Mouse (Mus musculus): ENCODE results near the gene Taar3. TPM values are rescaled to one million over a fixed set of nuclear protein-coding genes. Genes with fewer than 3 reads are reported as not detected.

Gene Taar3
- polyA plus RNA-seq, 1 experiment from 2014 or later = not detected

DNA sequence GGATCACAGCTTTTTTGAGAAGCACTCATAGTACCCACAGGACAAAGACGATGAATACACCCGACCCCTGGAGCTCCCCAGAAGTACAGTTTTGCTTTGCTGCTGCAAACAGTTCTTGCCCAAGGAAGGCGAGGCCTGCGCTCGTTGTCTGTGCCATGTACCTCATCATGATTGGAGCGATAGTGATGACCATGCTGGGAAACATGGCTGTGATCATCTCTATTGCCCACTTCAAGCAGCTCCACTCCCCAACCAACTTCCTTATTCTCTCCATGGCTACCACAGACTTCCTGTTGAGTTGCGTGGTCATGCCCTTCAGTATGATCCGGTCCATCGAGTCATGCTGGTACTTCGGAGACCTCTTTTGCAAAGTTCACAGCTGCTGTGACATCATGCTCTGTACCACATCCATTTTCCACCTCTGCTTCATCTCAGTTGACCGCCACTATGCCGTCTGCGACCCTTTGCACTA lies 11.1 kb downstream of the Taar3 start, which contains the start of gene Taar4:
TSS of gene Taar4 (plus strand) at position 51 of the 472 bp plus-strand sequence.
- H3K27me3 ChIP-seq (replicated peaks) = no peaks in the 10 kb centered on the region
- WGBS = 88% methylated on average over 13 of the region's 13 CpGs
- H3K4me2 ChIP-seq = no peak within 1 kb of the TSS
- no peaks in the 10 kb centered on the region for H3K36me3 ChIP-seq
- ATAC-seq (ENCODE audit: extremely low read depth, insufficient number of reproducible peaks, low FRiP score, low TSS enrichment) = no peak
- H3K4me3 ChIP-seq = no peak within 1 kb of the TSS
- H3K9me3 ChIP-seq = no peaks in the 10 kb centered on the region
- no peak within 1 kb of the TSS for H3K27ac ChIP-seq (replicated peaks)
- H3K4me1 ChIP-seq = peaks cover 15% of the 10 kb centered on the region; the same call in 1 of the 2 replicates
- H3K9ac ChIP-seq = no peak within 1 kb of the TSS

GRCm38 (mm10) chr10:23963444-23963843 lies 14.1 kb downstream of the Taar3 start:
- ATAC-seq (ENCODE audit: extremely low read depth, insufficient number of reproducible peaks, low FRiP score, low TSS enrichment) = no peak
- Histone ChIP-seq H3K9me3 (no peaks in the 10 kb centered on the region), H3K4me3 (no peak overlapping the region), H3K36me3 (no peaks in the 10 kb centered on the region), H3K9ac (no peak overlapping the region), H3K27ac (replicated peaks) (peak overlapping the region; percentile 59; the same call in 1 of the 2 replicates), H3K4me1 (peaks cover 9% of the 10 kb centered on the region; the same call in 1 of the 2 replicates), H3K27me3 (replicated peaks) (no peaks in the 10 kb centered on the region), H3K4me2 (no peak overlapping the region)
- WGBS = 34% methylated on average over 3 of the region's 3 CpGs

DNA sequence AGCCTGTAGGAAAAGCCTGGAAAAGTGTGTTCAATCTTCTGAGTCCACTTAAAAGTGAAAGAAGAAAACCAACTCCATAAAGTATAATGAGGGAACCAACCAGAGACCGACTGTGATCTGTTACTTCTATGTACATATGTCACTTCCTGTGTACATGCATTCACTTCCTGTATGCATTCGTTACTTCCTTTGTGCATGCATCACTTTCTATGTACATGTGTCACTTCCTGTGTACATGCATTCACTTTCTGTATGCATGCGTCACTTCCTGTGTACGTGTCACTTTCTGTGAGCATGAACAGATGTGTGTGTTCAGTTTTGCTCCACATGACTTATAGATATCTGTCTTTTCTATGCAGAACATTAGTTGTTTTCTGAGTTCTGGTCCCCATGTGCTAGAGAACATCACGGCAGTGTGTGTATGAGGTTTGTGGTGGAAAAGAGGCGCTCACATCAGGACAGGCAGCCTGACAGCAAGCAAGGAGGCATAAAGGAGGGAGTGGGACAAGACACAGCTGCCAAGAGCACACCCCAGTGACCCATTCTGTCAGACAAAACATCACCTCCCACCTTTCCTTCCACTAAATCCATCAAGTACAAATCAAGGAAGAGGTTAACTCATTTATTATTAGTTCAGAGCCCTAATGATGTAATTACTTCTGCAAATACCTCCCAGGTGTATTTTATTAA lies 15.7 kb downstream of the Taar3 start:
- Histone ChIP-seq H3K4me1 (peaks cover 9% of the 10 kb centered on the region; the same call in 1 of the 2 replicates), H3K27me3 (replicated peaks) (no peaks in the 10 kb centered on the region), H3K9ac (no peak overlapping the region), H3K27ac (replicated peaks) (no peak overlapping the region), H3K4me3 (no peak overlapping the region), H3K9me3 (no peaks in the 10 kb centered on the region), H3K36me3 (no peaks in the 10 kb centered on the region), H3K4me2 (no peak overlapping the region)
- ATAC-seq (ENCODE audit: extremely low read depth, insufficient number of reproducible peaks, low FRiP score, low TSS enrichment) = no peak
- WGBS = 76% methylated on average over 6 of the region's 6 CpGs

- no peak within 1 kb of the TSS for H3K9ac ChIP-seq
- no peaks in the 10 kb centered on the region for H3K27me3 ChIP-seq (replicated peaks)
- H3K9me3 ChIP-seq = no peaks in the 10 kb centered on the region
- peaks cover 3% of the 10 kb centered on the region; the same call in 1 of the 2 replicates for H3K4me1 ChIP-seq
- no peaks in the 10 kb centered on the region for H3K36me3 ChIP-seq
- H3K4me2 ChIP-seq = no peak within 1 kb of the TSS
- H3K27ac ChIP-seq (replicated peaks) = no peak within 1 kb of the TSS
- no peak for ATAC-seq (ENCODE audit: extremely low read depth, insufficient number of reproducible peaks, low FRiP score, low TSS enrichment)
- 79% methylated on average over 11 of the region's 11 CpGs for WGBS
- H3K4me3 ChIP-seq = no peak within 1 kb of the TSS
Measured at GRCm38 (mm10) chr10:23970656-23971165, 21.4 kb downstream of the Taar3 start, which contains the start of gene Taar5. Gene Taar5 (plus strand): TSS chr10:23970706.

- Histone ChIP-seq H3K36me3 (no peaks in the 10 kb centered on the region), H3K4me2 (no peak overlapping the region), H3K27ac (replicated peaks) (no peak overlapping the region), H3K9ac (no peak overlapping the region), H3K4me1 (peaks cover 3% of the 10 kb centered on the region; the same call in 1 of the 2 replicates), H3K27me3 (replicated peaks) (no peaks in the 10 kb centered on the region), H3K9me3 (no peaks in the 10 kb centered on the region), H3K4me3 (no peak overlapping the region)
- ATAC-seq (ENCODE audit: extremely low read depth, insufficient number of reproducible peaks, low FRiP score, low TSS enrichment) = no peak
- 72% methylated on average over 5 of the region's 5 CpGs for WGBS
Measured at GRCm38 (mm10) chr10:23971256-23971655, 21.9 kb downstream of the Taar3 start.

- 49% methylated on average over 4 of the region's 4 CpGs for WGBS
- no peak for ATAC-seq (ENCODE audit: extremely low read depth, insufficient number of reproducible peaks, low FRiP score, low TSS enrichment)
- H3K4me2 ChIP-seq = no peak overlapping the region
Measured at GRCm38 (mm10) chr10:23977958-23978357, 28.6 kb downstream of the Taar3 start.

DNA sequence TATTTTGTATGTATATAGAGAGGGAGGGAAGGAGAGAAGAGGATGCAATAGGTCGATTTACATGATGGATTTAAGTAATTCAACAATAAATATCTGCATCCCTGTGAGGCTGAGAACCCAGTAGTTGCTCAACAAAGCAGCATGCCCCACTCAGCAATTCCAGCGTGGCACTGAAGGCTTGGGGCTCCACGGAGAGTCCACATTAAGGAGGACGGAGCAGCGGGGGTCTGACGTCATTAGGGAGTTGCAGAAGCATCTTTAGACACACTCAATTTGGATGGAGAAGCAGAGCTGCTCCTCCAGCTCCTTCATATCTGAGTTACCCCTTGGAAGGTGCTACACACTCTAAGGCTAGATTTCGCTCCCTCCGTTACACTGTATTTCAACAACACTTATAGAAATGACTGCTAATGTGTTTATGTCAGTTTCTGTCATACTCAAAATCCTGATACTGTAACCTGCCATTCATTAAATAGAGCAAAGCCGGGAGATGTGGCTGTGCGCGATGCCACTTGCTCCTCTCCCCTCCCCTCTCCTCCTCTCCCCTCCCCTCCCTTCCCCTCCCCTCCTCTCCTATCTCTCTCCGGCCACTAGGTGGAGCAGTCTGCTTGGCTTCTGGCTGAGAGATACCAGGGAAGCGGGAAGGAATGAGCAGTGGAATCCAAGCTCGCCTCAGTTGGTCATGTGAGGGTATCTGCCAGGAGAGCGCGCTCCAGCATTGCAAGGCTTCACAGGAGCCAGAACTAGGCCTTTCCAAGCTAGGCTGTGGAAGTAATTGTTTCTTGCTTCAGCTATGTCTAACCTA lies 29.7 kb downstream of the Taar3 start:
- no peak overlapping the region for H3K9ac ChIP-seq
- 33% methylated on average over 16 of the region's 16 CpGs for WGBS
- no peak for ATAC-seq (ENCODE audit: extremely low read depth, insufficient number of reproducible peaks, low FRiP score, low TSS enrichment)
- no peaks in the 10 kb centered on the region for H3K9me3 ChIP-seq
- H3K4me1 ChIP-seq = peaks cover 3% of the 10 kb centered on the region; the same call in 1 of the 2 replicates
- H3K36me3 ChIP-seq = no peaks in the 10 kb centered on the region
- H3K27ac ChIP-seq (replicated peaks) = no peak overlapping the region
- no peak overlapping the region for H3K4me2 ChIP-seq
- H3K4me3 ChIP-seq = no peak overlapping the region
- H3K27me3 ChIP-seq (replicated peaks) = no peaks in the 10 kb centered on the region

More at GRCm38 (mm10) chr10:23977958-23978357, 28.6 kb downstream of the Taar3 start:
- no peaks in the 10 kb centered on the region for H3K27me3 ChIP-seq (replicated peaks)
- no peak overlapping the region for H3K9ac ChIP-seq
- no peaks in the 10 kb centered on the region for H3K36me3 ChIP-seq
- no peaks in the 10 kb centered on the region for H3K9me3 ChIP-seq
- H3K4me3 ChIP-seq = no peak overlapping the region
- peaks cover 3% of the 10 kb centered on the region; the same call in 1 of the 2 replicates for H3K4me1 ChIP-seq
- H3K27ac ChIP-seq (replicated peaks) = no peak overlapping the region

GRCm38 (mm10) chr10:23985546-23985945 lies 36.2 kb downstream of the Taar3 start, which contains the start of gene Taar6:
Gene Taar6 (minus strand): TSS chr10:23985646.
- Histone ChIP-seq H3K4me3 (no peak within 1 kb of the TSS), H3K9me3 (no peaks in the 10 kb centered on the region), H3K4me2 (no peak within 1 kb of the TSS), H3K4me1 (no peaks in the 10 kb centered on the region), H3K27ac (replicated peaks) (no peak within 1 kb of the TSS), H3K27me3 (replicated peaks) (no peaks in the 10 kb centered on the region), H3K36me3 (no peaks in the 10 kb centered on the region), H3K9ac (no peak within 1 kb of the TSS)
- WGBS = 73% methylated on average over 8 of the region's 8 CpGs
- ATAC-seq (ENCODE audit: extremely low read depth, insufficient number of reproducible peaks, low FRiP score, low TSS enrichment) = no peak

GRCm38 (mm10) chr10:23986419-23986818 lies 37.1 kb downstream of the Taar3 start:
- H3K27me3 ChIP-seq (replicated peaks) = no peaks in the 10 kb centered on the region
- H3K4me2 ChIP-seq = no peak overlapping the region
- no peaks in the 10 kb centered on the region for H3K36me3 ChIP-seq
- 69% methylated on average over 5 of the region's 5 CpGs for WGBS
- H3K9me3 ChIP-seq = no peaks in the 10 kb centered on the region
- H3K4me1 ChIP-seq = no peaks in the 10 kb centered on the region
- no peak overlapping the region for H3K9ac ChIP-seq
- no peak overlapping the region for H3K4me3 ChIP-seq
- ATAC-seq (ENCODE audit: extremely low read depth, insufficient number of reproducible peaks, low FRiP score, low TSS enrichment) = no peak
- H3K27ac ChIP-seq (replicated peaks) = no peak overlapping the region

DNA sequence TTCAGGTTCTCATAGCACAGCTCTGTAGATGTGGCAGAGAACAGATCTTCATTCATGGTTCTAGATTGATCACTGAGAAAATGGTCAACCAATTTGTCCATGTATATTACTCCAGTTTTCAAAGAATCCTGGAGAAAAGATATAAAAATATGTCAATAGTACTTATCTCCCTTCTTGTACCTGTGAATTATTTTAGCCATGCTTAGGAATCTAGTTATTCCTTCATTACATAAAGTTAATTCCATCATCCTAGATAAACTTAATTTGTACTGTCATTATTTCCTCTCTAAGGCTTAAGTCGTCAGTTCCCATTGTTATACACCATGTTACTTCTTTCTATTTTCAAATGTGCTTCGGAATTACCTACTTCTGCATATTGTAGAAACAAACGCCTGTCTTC lies 44.0 kb downstream of the Taar3 start, which contains the start of gene Taar7a:
TSS of gene Taar7a (minus strand) at position 101 of the 400 bp plus-strand sequence.
- no peak for ATAC-seq (ENCODE audit: extremely low read depth, insufficient number of reproducible peaks, low FRiP score, low TSS enrichment)
- Histone ChIP-seq H3K4me1 (no peaks in the 10 kb centered on the region), H3K9ac (no peak within 1 kb of the TSS), H3K27ac (replicated peaks) (no peak within 1 kb of the TSS), H3K4me3 (no peak within 1 kb of the TSS), H3K9me3 (no peaks in the 10 kb centered on the region), H3K36me3 (no peaks in the 10 kb centered on the region), H3K4me2 (no peak within 1 kb of the TSS), H3K27me3 (replicated peaks) (no peaks in the 10 kb centered on the region)
- WGBS = 79% methylated on average over 3 of the region's 3 CpGs

DNA sequence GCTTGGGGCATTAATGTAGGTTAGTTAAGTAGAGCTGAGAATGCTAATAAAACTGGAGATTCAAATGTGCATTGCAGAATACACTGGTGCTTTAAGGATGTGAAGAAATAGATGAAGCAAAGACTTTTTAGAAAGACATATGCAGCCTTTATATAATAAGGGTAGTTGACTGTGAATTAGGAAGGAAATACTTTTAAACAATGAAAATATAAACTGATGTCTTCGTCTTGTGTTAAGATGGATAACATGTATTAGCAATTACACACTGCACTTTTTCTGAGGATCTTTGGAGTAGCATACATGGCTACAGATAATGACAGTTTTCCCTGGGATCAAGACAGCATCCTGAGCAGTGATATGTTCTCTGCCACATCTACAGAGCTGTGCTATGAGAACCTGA lies 50.3 kb downstream of the Taar3 start, which contains the start of gene Taar7b:
TSS of gene Taar7b (plus strand) at position 301 of the 400 bp plus-strand sequence.
- H3K36me3 ChIP-seq = no peaks in the 10 kb centered on the region
- 65% methylated on average over 1 of the region's 1 CpGs for WGBS
- no peak within 1 kb of the TSS for H3K27ac ChIP-seq (replicated peaks)
- ATAC-seq (ENCODE audit: extremely low read depth, insufficient number of reproducible peaks, low FRiP score, low TSS enrichment) = no peak
- H3K4me3 ChIP-seq = no peak within 1 kb of the TSS
- no peaks in the 10 kb centered on the region for H3K9me3 ChIP-seq
- no peak within 1 kb of the TSS for H3K4me2 ChIP-seq
- no peaks in the 10 kb centered on the region for H3K27me3 ChIP-seq (replicated peaks)
- no peak within 1 kb of the TSS for H3K9ac ChIP-seq
- no peaks in the 10 kb centered on the region for H3K4me1 ChIP-seq

All from heart, embryonic 13.5 days (tissue).